ENCODE assay signal across 9 mouse cellular contexts in the genomic region with DNA sequence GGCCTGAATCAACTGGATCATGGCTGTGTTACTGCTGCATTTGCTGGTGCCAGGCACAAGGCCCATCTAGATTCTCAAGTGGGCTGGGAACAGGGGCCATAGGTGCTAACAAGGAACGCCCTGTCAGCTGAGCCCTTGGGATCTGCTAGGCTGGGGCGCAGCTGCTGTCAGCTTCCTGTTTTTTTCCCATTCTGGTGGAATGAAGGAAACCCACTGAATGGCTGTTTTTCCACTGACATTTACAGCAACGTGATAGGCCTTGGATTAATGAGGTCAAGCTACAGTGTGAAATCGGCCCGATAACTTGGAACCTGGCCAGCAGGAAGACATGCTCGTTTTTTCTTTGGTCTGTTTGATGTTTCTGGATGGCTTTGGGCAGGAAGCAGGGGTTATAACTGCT. TPM values are rescaled to one million over a fixed set of nuclear protein-coding genes. Genes with fewer than 3 reads are reported as not detected.
DNase-seq lines count a peak whose midpoint lies in the region; ATAC-seq and TF ChIP-seq lines count a peak whose summit lies in the region.
"Had no signal": no experiment of that assay in that cellular context is flagged by ENCODE, and none has a peak within 500 bp of the region (broad histone marks: within the 10 kb centered on the region; RNA-seq: fewer than 3 reads in every experiment).

No protein-coding gene starts in this region.

- 35% methylated on average over 6 of the region's 6 CpGs for WGBS in heart, postnatal 0 days

- peak overlapping the region; percentile 65; the same call in 1 of the 2 replicates for H3K27ac ChIP-seq in heart, postnatal 0 days (ENCODE audit: low read depth)
- H3K27ac ChIP-seq: macrophage had no signal

- H3K36me3 ChIP-seq in heart, postnatal 0 days (replicated peaks; ENCODE audit: control insufficient read depth, insufficient read depth, low read length), result no peaks in the 10 kb centered on the region

- no peak for TF ChIP-seq CTCF in heart, postnatal 0 days (IDR thresholded peaks at IDR 0.05; ENCODE audit: low read depth)

- no peak overlapping the region for H3K9ac ChIP-seq in heart, postnatal 0 days (replicated peaks; ENCODE audit: low read depth, low read length)

- peaks cover 14% of the 10 kb centered on the region for H3K27me3 ChIP-seq in heart, postnatal 0 days (ENCODE audit: control insufficient read depth, insufficient read depth, low read length)

- H3K4me3 ChIP-seq in heart, postnatal 0 days (ENCODE audit: low read depth, low read length), result no peak overlapping the region

- H3K4me2 ChIP-seq in heart, postnatal 0 days (ENCODE audit: low read depth, low read length), result no peak overlapping the region

- DNase-seq in ovary, adult 18-20 months (ENCODE audit: low spot score), result peak; percentile 51
- DNase-seq in ovary, postnatal 10 days (ENCODE audit: low spot score), result no peak
- DNase-seq in heart, postnatal 0 days (ENCODE audit: low spot score), result peak; percentile 57
- DNase-seq in kidney, postnatal 14 days, result peak; percentile 85
- peak; percentile 61 for DNase-seq in naive thymus-derived CD4-positive, alpha-beta T cell, adult 2 months (ENCODE audit: low read depth)
- DNase-seq in cerebellum, adult 18-20 months, result no peak
- no peak for DNase-seq in left cerebral cortex, adult 9 months (ENCODE audit: low spot score in 2 of 2)

- H3K9me3 ChIP-seq in heart, postnatal 0 days (replicated peaks; ENCODE audit: control insufficient read depth, low read length), result no peaks in the 10 kb centered on the region

- H3K4me1 ChIP-seq in heart, postnatal 0 days (ENCODE audit: control insufficient read depth, insufficient read depth), result peaks cover 16% of the 10 kb centered on the region

- TF ChIP-seq EP300 in heart, postnatal 0 days (IDR thresholded peaks at IDR 0.05; ENCODE audit: low read depth), result peak; percentile 65

- peak; percentile 43 for ATAC-seq in common myeloid progenitor, adult 5-6 weeks (replicated peaks; ENCODE audit: low read depth, poor library complexity, severe bottlenecking)
- ATAC-seq in heart, postnatal 0 days (ENCODE audit: insufficient read depth, low read depth), result peak; percentile 54

RNA-seq across cellular contexts. Expression of gene Ppp1r16b, which starts 7.6 kb away (rescaled TPM):
- 0.82 TPM in 1 of 2 replicates, not detected in the other for total RNA-seq in common myeloid progenitor, adult 5-6 weeks (2017)
- total RNA-seq in heart, postnatal 0 days (2014; rRNA removed; ENCODE audit: low replicate concordance), result 3.7 and 9.1 TPM in 2 replicates
- polyA plus RNA-seq in heart, postnatal 0 days (2015; fragmentation: Nextera tagmentation; extraction: Ambion mirVana), result 5.0 and 5.1 TPM in 2 replicates

RNA-seq across cellular contexts. Expression of gene Actr5, which starts 48.1 kb away (rescaled TPM):
- total RNA-seq in common myeloid progenitor, adult 5-6 weeks (2017), result 14.7 and 15.3 TPM in 2 replicates
- 9.6 and 10.8 TPM in 2 replicates for total RNA-seq in heart, postnatal 0 days (2014; rRNA removed; ENCODE audit: low replicate concordance)
- polyA plus RNA-seq in heart, postnatal 0 days (2015; fragmentation: Nextera tagmentation; extraction: Ambion mirVana), result 2.9 and 3.8 TPM in 2 replicates

Comparison
In these comparisons a context has a peak if more than half of its experiments do, and no peak if none do; other contexts are left out.
1. DNase-seq: peak in ovary, adult 18-20 months (single experiment), heart, postnatal 0 days (single experiment), kidney, postnatal 14 days (single experiment) and naive thymus-derived CD4-positive, alpha-beta T cell, adult 2 months (single experiment); none in ovary, postnatal 10 days (single experiment), cerebellum, adult 18-20 months (0 of 2) and left cerebral cortex, adult 9 months (0 of 2).